Mouse (Mus musculus) CH12.LX (cell line): Measurements from ENCODE around the gene Zfp692. TPM values are rescaled to one million over a fixed set of nuclear protein-coding genes. Genes with fewer than 3 reads are reported as not detected.
A peak's percentile ranks its signal among the peaks of the same experiment; 100 is the strongest.

Source experiments
- DNase-seq: peaks from one replicate; pipeline ENCODE4 v3.0.0-alpha.2; 2013; ENCODE audit errors: extremely low read depth
- H3K27ac ChIP-seq: 2 replicates; pipeline ENCODE4 v1.5.1; 2012; ENCODE audit warnings: low read depth, mild to moderate bottlenecking, control low read depth, moderate library complexity; ENCODE audit not compliant: insufficient read depth
- H3K27me3 ChIP-seq: replicated peaks from 2 replicates; pipeline ENCODE3; 2012; ENCODE audit warnings: inconsistent platforms
- H3K36me3 ChIP-seq, 2 experiments: replicated peaks in 1 of 2; 2 replicates each; pipeline versions ENCODE3 to v1.6.1; 2012; ENCODE audit warnings: inconsistent platforms in 1 of 2, low read length in 1 of 2, mild to moderate bottlenecking in 1 of 2, mixed read lengths in 1 of 2, moderate library complexity in 1 of 2; ENCODE audit not compliant: control insufficient read depth in 1 of 2, insufficient read depth in 1 of 2
- H3K4me1 ChIP-seq, 2 experiments: 2 replicates each; pipeline ENCODE4 v1.6.1; 2012; ENCODE audit warnings: inconsistent platforms in 1 of 2, moderate library complexity in 1 of 2; ENCODE audit not compliant: insufficient read depth in 2 of 2, control insufficient read depth in 1 of 2
- H3K4me2 ChIP-seq: 2 replicates; pipeline ENCODE4 v1.6.1; 2012; ENCODE audit warnings: low read depth, mild to moderate bottlenecking, control low read depth; ENCODE audit not compliant: poor library complexity, insufficient read depth, severe bottlenecking
- H3K4me3 ChIP-seq, 3 experiments: fragments of 150-350 bp in 1 of 3; sonication (generic) in 1 of 3; replicated peaks in 1 of 3; 2 replicates each; pipeline versions ENCODE3 to v1.5.1; 2011 to 2012; ENCODE audit warnings: low read depth in 2 of 3, low read length in 2 of 3, mild to moderate bottlenecking in 2 of 3, moderate library complexity in 2 of 3, control low read depth in 1 of 3, improper control_type of control experiment in 1 of 3, inconsistent platforms in 1 of 3, mixed read lengths in 1 of 3; ENCODE audit not compliant: poor library complexity in 1 of 3
- H3K79me2 ChIP-seq: replicated peaks from 2 replicates; pipeline ENCODE4 v1.6.1; 2012; ENCODE audit warnings: mild to moderate bottlenecking, moderate library complexity; ENCODE audit not compliant: control insufficient read depth, poor library complexity, insufficient read depth, severe bottlenecking; ENCODE audit errors: extremely low read depth
- H3K9ac ChIP-seq: 2 replicates; pipeline ENCODE4 v1.6.1; 2012; ENCODE audit warnings: low read depth, mild to moderate bottlenecking, control low read depth, moderate library complexity; ENCODE audit not compliant: insufficient read depth
- H3K9me3 ChIP-seq: replicated peaks from 2 replicates; pipeline ENCODE3; 2012; ENCODE audit warnings: low read length, inconsistent platforms, mixed read lengths
- BHLHE40 ChIP-seq: IDR thresholded peaks from 2 replicates; pipeline ENCODE4 v1.6.1; 2011; ENCODE audit warnings: mild to moderate bottlenecking, low read depth, low read length, improper control_type of control experiment
- E2F4 ChIP-seq: IDR thresholded peaks from 2 replicates; pipeline ENCODE4 v1.6.1; 2011; ENCODE audit warnings: low read depth, low read length, improper control_type of control experiment; ENCODE audit not compliant: insufficient replicate concordance
- EP300 ChIP-seq: IDR thresholded peaks from 2 replicates; pipeline ENCODE4 v1.6.1; 2011; ENCODE audit warnings: low read length, improper control_type of control experiment
- GABPA ChIP-seq: IDR thresholded peaks from 2 replicates; pipeline ENCODE4 v1.6.1; 2012; ENCODE audit warnings: low read depth, low read length, improper control_type of control experiment, inconsistent platforms; ENCODE audit not compliant: insufficient replicate concordance
- HCFC1 ChIP-seq: IDR thresholded peaks from 2 replicates; pipeline ENCODE4 v1.6.1; 2012; ENCODE audit warnings: low read depth, mild to moderate bottlenecking, inconsistent platforms, low read length, improper control_type of control experiment
- JUN ChIP-seq: IDR thresholded peaks from 2 replicates; pipeline ENCODE4 v1.6.1; 2011; ENCODE audit warnings: low read depth, mild to moderate bottlenecking, low read length, improper control_type of control experiment, moderate library complexity; ENCODE audit not compliant: insufficient read depth
- KAT2A ChIP-seq: IDR thresholded peaks from 2 replicates; pipeline ENCODE4 v1.6.1; 2012; ENCODE audit warnings: low read length, improper control_type of control experiment, inconsistent platforms; ENCODE audit not compliant: insufficient replicate concordance
- MAX ChIP-seq: IDR thresholded peaks from 2 replicates; pipeline ENCODE4 v1.6.1; 2011; ENCODE audit warnings: low read length, improper control_type of control experiment
- MEF2A ChIP-seq: IDR thresholded peaks from 2 replicates; pipeline ENCODE4 v1.6.1; 2014; ENCODE audit warnings: low read depth, mild to moderate bottlenecking, inconsistent platforms, low read length, improper control_type of control experiment, borderline replicate concordance
- MYC ChIP-seq: IDR thresholded peaks from 2 replicates; pipeline ENCODE4 v1.6.1; 2011; ENCODE audit warnings: low read depth, mild to moderate bottlenecking, improper control_type of control experiment, low read length
- NELFE ChIP-seq: IDR thresholded peaks from 2 replicates; pipeline ENCODE4 v1.6.1; 2011; ENCODE audit warnings: low read depth, low read length, improper control_type of control experiment
- PAX5 ChIP-seq: IDR thresholded peaks from 2 replicates; pipeline ENCODE4 v1.6.1; 2012; ENCODE audit warnings: low read length, inconsistent platforms, mixed read lengths
- POLR2AphosphoS2 ChIP-seq: IDR thresholded peaks from 2 replicates; pipeline ENCODE4 v1.6.1; 2011; ENCODE audit warnings: low read depth, low read length, improper control_type of control experiment
- RAD21 ChIP-seq: IDR thresholded peaks from 2 replicates; pipeline ENCODE4 v1.6.1; 2011; ENCODE audit warnings: low read depth, mild to moderate bottlenecking, low read length, improper control_type of control experiment, moderate library complexity
- RCOR1 ChIP-seq: conservative IDR thresholded peaks from 2 replicates; pipeline ENCODE4 v1.6.1; 2012; ENCODE audit warnings: low read depth, mild to moderate bottlenecking, inconsistent platforms, low read length, improper control_type of control experiment
- SMC3 ChIP-seq: IDR thresholded peaks from 2 replicates; pipeline ENCODE4 v1.6.1; 2011; ENCODE audit warnings: low read depth, low read length, improper control_type of control experiment
- TBP ChIP-seq: conservative IDR thresholded peaks from 2 replicates; pipeline ENCODE4 v1.6.1; 2011; ENCODE audit warnings: low read depth, low read length, improper control_type of control experiment
- UBTF ChIP-seq: IDR thresholded peaks from 2 replicates; pipeline ENCODE4 v1.6.1; 2012; ENCODE audit warnings: low read depth, mild to moderate bottlenecking, inconsistent platforms, low read length, improper control_type of control experiment, moderate library complexity
- USF1 ChIP-seq: IDR thresholded peaks from 2 replicates; pipeline ENCODE4 v1.6.1; 2014; ENCODE audit warnings: low read depth, mild to moderate bottlenecking, inconsistent platforms, low read length, improper control_type of control experiment
- ZC3H11A ChIP-seq: IDR thresholded peaks from 2 replicates; pipeline ENCODE4 v1.6.1; 2012; ENCODE audit warnings: low read depth, mild to moderate bottlenecking, inconsistent platforms, low read length, improper control_type of control experiment
- ZKSCAN1 ChIP-seq: IDR thresholded peaks from 2 replicates; pipeline ENCODE4 v1.6.1; 2012; ENCODE audit warnings: low read depth, inconsistent platforms, low read length, improper control_type of control experiment, borderline replicate concordance
- ZNF384 ChIP-seq: IDR thresholded peaks from 2 replicates; pipeline ENCODE4 v1.6.1; 2012; ENCODE audit warnings: low read depth, low read length, improper control_type of control experiment, inconsistent platforms
- dilution Hi-C: fragments of 300-500 bp; cut with MboI; formaldehyde crosslinking; loops from 2 replicates; pipeline ENCODE4 v1.14.3; 2020; ENCODE audit warnings: low sequenced_read_pairs; ENCODE audit not compliant: extremely low pct_unique_long_range_greater_than_20kb, extremely low pct_ligation_motif_present
- in situ Hi-C: fragments of 300-500 bp; cut with MboI; formaldehyde crosslinking; loops from 3 replicates; pipeline ENCODE4 v1.14.3; 2019; ENCODE audit warnings: low sequenced_read_pairs, low pct_ligation_motif_present, low pct_unique_long_range_greater_than_20kb, mixed read lengths
- polyA plus RNA-seq: library from polyadenylated mRNA; unstranded; fragments of >175 nt; gene quantifications from 2 replicates; pipeline ENCODE4 v1.2.1, GENCODE M21; 2012; ENCODE audit warnings: low read depth; ENCODE audit not compliant: insufficient read length
- total RNA-seq, 2 experiments: library from RNA; depleted of rRNA; stranded (reverse); fragments of 300-350 nt in 1 of 2; fragments of >200 nt in 1 of 2; gene quantifications; 2 replicates each; pipeline ENCODE4 v1.2.3; 2012 to 2014

Gene Zfp692
- total and polyA plus RNA-seq, 3 experiments: 13.1 to 18.7 (median 17.7) TPM

DNA sequence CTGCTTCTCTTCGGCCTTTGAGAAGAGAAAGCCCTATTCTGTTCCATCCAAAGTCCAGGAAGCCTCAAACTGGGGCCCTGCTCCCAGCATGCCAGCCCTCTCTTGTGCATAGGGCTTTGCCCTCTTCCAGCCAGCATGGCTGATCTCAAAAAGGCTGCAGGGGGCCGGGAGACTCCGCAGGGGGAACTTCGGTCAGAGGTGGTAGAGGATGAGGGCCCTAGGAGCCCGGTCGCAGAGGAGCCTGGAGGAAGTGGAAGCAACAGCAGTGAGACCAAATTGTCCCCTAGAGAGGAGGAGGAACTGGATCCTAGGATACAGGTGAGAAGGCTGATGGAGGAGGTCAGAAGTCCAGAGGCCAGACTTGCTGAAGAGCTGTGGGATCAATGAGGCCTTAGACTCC is 24.7 kb downstream of the Zfp692 start:
- Histone ChIP-seq H3K9me3 (peaks cover 4% of the 10 kb centered on the region), H3K27me3 (no peaks in the 10 kb centered on the region), H3K9ac (peak overlapping the region; percentile 96), H3K36me3 (peaks cover 36 to 62% of the 10 kb centered on the region in 2 experiments), H3K4me2 (peak overlapping the region; percentile 85), H3K27ac (no peak overlapping the region), H3K4me1 (peaks cover 14 to 43% of the 10 kb centered on the region in 2 experiments), H3K79me2 (peaks cover 55% of the 10 kb centered on the region), H3K4me3 (peak overlapping the region; percentile 84 to 100 (median 95))
- in situ Hi-C loops (loop anchor here (25.0 kb wide), 1 partner anchor 819 kb away; the partner anchor contains the start of genes Fam114a2 and Mfap3), dilution Hi-C loops (no loop called here)
- TF ChIP-seq MEF2A: no peak
- no peak for TF ChIP-seq RCOR1
- TF ChIP-seq PAX5: no peak
- no peak for TF ChIP-seq KAT2A
- no peak for TF ChIP-seq HCFC1
- TF ChIP-seq ZKSCAN1: no peak
- TF ChIP-seq GABPA: no peak
- TF ChIP-seq BHLHE40: no peak
- no peak for TF ChIP-seq RAD21
- no peak for TF ChIP-seq USF1
- DNase-seq: no peak

- H3K27ac ChIP-seq: no peak overlapping the region
- H3K4me3 ChIP-seq: no peak overlapping the region
- no peak overlapping the region for H3K9ac ChIP-seq
- no peaks in the 10 kb centered on the region for H3K27me3 ChIP-seq
- H3K36me3 ChIP-seq: peaks cover 50 to 68% of the 10 kb centered on the region in 2 experiments
- H3K4me2 ChIP-seq: no peak overlapping the region
- peaks cover 32% of the 10 kb centered on the region for H3K79me2 ChIP-seq
- in situ Hi-C loops: loop anchor here (25.0 kb wide), 1 partner anchor 822 kb away; the partner anchor contains the start of genes Fam114a2 and Mfap3
- DNase-seq: no peak
- H3K9me3 ChIP-seq: no peaks in the 10 kb centered on the region
- TF ChIP-seq TBP: no peak
- no peak for TF ChIP-seq JUN
- dilution Hi-C loops: no loop called here
- H3K4me1 ChIP-seq: peaks cover 11 to 26% of the 10 kb centered on the region in 2 experiments
Observed at GRCm38 (mm10) chr11:58334746-58335145, 27.9 kb downstream of the Zfp692 start.

- no peaks in the 10 kb centered on the region for H3K4me1 ChIP-seq
- H3K9ac ChIP-seq: no peak overlapping the region
- dilution Hi-C loops: no loop called here
- no peaks in the 10 kb centered on the region for H3K79me2 ChIP-seq
- DNase-seq: no peak
- no peak overlapping the region for H3K27ac ChIP-seq
- no peak for TF ChIP-seq ZC3H11A
- TF ChIP-seq EP300: no peak
- TF ChIP-seq ZNF384: no peak
- no peak for TF ChIP-seq HCFC1
- no peak for TF ChIP-seq USF1
- no peak for TF ChIP-seq GABPA
- no peak for TF ChIP-seq NELFE
- no peak for TF ChIP-seq ZKSCAN1
- TF ChIP-seq E2F4: no peak
- TF ChIP-seq POLR2AphosphoS2: no peak
- no peak for TF ChIP-seq UBTF
- no peak for TF ChIP-seq RAD21
- TF ChIP-seq SMC3: no peak
- TF ChIP-seq MAX: no peak
- no peak for TF ChIP-seq MYC
- no peaks in the 10 kb centered on the region for H3K9me3 ChIP-seq
- no peak overlapping the region for H3K4me2 ChIP-seq
- in situ Hi-C loops: loop anchor here (25.0 kb wide), 1 partner anchor 834 kb away; the partner anchor contains the start of genes Fam114a2 and Mfap3
- no peaks in the 10 kb centered on the region for H3K27me3 ChIP-seq
- peaks cover 40 to 60% of the 10 kb centered on the region in 2 experiments for H3K36me3 ChIP-seq
- H3K4me3 ChIP-seq: no peak overlapping the region
Observed at GRCm38 (mm10) chr11:58346745-58347144, 39.9 kb downstream of the Zfp692 start.
